Mouse (Mus musculus): ENCODE data around the gene Ulk2. TPM values are rescaled to one million over a fixed set of nuclear protein-coding genes. Genes with fewer than 3 reads are reported as not detected.
"Not testable (repeated sequence)": the region's sequence is repeated elsewhere in the genome, so short reads cannot be mapped to it uniquely, and the experiment has no call there.

The Ulk2 gene
- polyA plus RNA-seq, 1 experiment from 2014 or later: 19.2 TPM

GRCm38 (mm10) chr11:61854211-61854987 is 474 bp downstream of the Ulk2 start:
- Histone ChIP-seq H3K27ac (ENCODE audit: low read length) (peak overlapping the region; percentile 80), H3K9me3 (ENCODE audit: control insufficient read depth, low read depth, low read length) (no peaks in the 10 kb centered on the region), H3K27me3 (ENCODE audit: control insufficient read depth, insufficient read depth, low read length) (no peaks in the 10 kb centered on the region), H3K36me3 (ENCODE audit: control insufficient read depth, insufficient read depth, low read length) (no peaks in the 10 kb centered on the region; the same call in 1 of the 2 replicates), H3K4me1 (ENCODE audit: control insufficient read depth, insufficient read depth, low read length) (peaks cover 5% of the 10 kb centered on the region; the same call in 1 of the 2 replicates), H3K4me3 (ENCODE audit: low read depth, low read length) (peak overlapping the region; percentile 94), H3K9ac (replicated peaks; ENCODE audit: low read depth, low read length) (peak overlapping the region; percentile 94), H3K4me2 (replicated peaks; ENCODE audit: low read depth, low read length) (peak overlapping the region; percentile 52)
- ATAC-seq (ENCODE audit: insufficient number of reproducible peaks, insufficient read depth, low FRiP score, low read depth): peak; percentile 76
- WGBS: under 1% methylated on average over 78 of the region's 87 CpGs

- H3K9ac ChIP-seq (replicated peaks; ENCODE audit: low read depth, low read length): peak overlapping the region; percentile 94; the same call in 1 of the 2 replicates
- H3K27me3 ChIP-seq (ENCODE audit: control insufficient read depth, insufficient read depth, low read length): no peaks in the 10 kb centered on the region
- H3K4me2 ChIP-seq (replicated peaks; ENCODE audit: low read depth, low read length): peak overlapping the region; percentile 52
- no peaks in the 10 kb centered on the region for H3K9me3 ChIP-seq (ENCODE audit: control insufficient read depth, low read depth, low read length)
- no peak overlapping the region for H3K27ac ChIP-seq (ENCODE audit: low read length)
- WGBS: 16% methylated on average over 5 of the region's 5 CpGs
- H3K36me3 ChIP-seq (ENCODE audit: control insufficient read depth, insufficient read depth, low read length): no peaks in the 10 kb centered on the region; the same call in 1 of the 2 replicates
- ATAC-seq (ENCODE audit: insufficient number of reproducible peaks, insufficient read depth, low FRiP score, low read depth): no peak
- peaks cover 5% of the 10 kb centered on the region; the same call in 1 of the 2 replicates for H3K4me1 ChIP-seq (ENCODE audit: control insufficient read depth, insufficient read depth, low read length)
- H3K4me3 ChIP-seq (ENCODE audit: low read depth, low read length): peak overlapping the region; percentile 94
These were observed 1.2 kb downstream of the Ulk2 start for GRCm38 (mm10) chr11:61853659-61854058.

DNA sequence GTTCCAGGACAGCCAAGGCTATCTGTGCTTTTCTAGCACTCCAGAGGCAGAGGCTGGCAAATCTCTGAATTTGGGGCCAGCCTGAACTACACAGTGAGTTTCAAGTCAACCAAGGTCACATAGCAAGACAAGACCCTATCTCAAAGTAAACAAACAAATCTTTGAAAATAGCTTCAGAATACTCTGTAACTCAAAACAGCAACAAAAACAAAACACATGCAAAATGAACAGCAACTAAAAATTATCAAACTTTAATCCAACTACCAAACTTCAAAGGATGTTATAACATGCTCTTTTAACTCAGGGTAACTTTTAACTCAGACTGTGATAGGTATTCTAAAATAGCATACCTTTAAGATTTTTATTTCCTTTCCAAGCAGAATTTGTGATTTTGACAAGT is 2.0 kb downstream of the Ulk2 start:
- H3K4me2 ChIP-seq (replicated peaks; ENCODE audit: low read depth, low read length): no peak overlapping the region
- no peak overlapping the region for H3K9ac ChIP-seq (replicated peaks; ENCODE audit: low read depth, low read length)
- no peak for ATAC-seq (ENCODE audit: insufficient number of reproducible peaks, insufficient read depth, low FRiP score, low read depth)

DNA sequence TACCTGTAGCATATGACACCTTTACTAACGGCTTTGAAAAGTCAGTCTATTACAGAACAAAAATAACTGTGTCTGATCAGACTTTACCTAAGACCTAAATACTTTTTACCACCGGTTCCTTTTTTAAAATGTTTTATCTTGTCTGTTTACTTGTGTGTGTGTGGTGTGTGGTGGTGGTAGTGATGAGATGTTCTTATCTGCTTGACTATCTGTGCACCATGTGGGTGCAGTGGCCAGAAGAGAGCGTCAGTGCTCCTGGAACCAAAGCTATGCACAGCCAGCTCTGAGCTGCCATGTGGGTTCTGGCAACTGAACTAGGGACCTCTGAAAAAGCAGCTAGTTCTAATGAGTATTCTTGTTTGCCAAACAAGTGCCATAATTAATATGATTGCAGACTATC is 3.7 kb downstream of the Ulk2 start:
- ATAC-seq (ENCODE audit: insufficient number of reproducible peaks, insufficient read depth, low FRiP score, low read depth): no peak
- WGBS: 90% methylated on average over 3 of the region's 3 CpGs
- no peak overlapping the region for H3K4me2 ChIP-seq (replicated peaks; ENCODE audit: low read depth, low read length)
- H3K4me1 ChIP-seq (ENCODE audit: control insufficient read depth, insufficient read depth, low read length): peaks cover 5% of the 10 kb centered on the region; the same call in 1 of the 2 replicates
- H3K27me3 ChIP-seq (ENCODE audit: control insufficient read depth, insufficient read depth, low read length): no peaks in the 10 kb centered on the region
- no peak overlapping the region for H3K4me3 ChIP-seq (ENCODE audit: low read depth, low read length)
- no peak overlapping the region for H3K27ac ChIP-seq (ENCODE audit: low read length)
- no peaks in the 10 kb centered on the region for H3K9me3 ChIP-seq (ENCODE audit: control insufficient read depth, low read depth, low read length)
- no peak overlapping the region for H3K9ac ChIP-seq (replicated peaks; ENCODE audit: low read depth, low read length)
- no peaks in the 10 kb centered on the region; the same call in 1 of the 2 replicates for H3K36me3 ChIP-seq (ENCODE audit: control insufficient read depth, insufficient read depth, low read length)

More for the DNA sequence above, 2.0 kb downstream of the Ulk2 start:
- Histone ChIP-seq H3K4me1 (ENCODE audit: control insufficient read depth, insufficient read depth, low read length) (peaks cover 5% of the 10 kb centered on the region; the same call in 1 of the 2 replicates), H3K4me3 (ENCODE audit: low read depth, low read length) (no peak overlapping the region), H3K36me3 (ENCODE audit: control insufficient read depth, insufficient read depth, low read length) (no peaks in the 10 kb centered on the region; the same call in 1 of the 2 replicates), H3K9me3 (ENCODE audit: control insufficient read depth, low read depth, low read length) (no peaks in the 10 kb centered on the region), H3K27ac (ENCODE audit: low read length) (no peak overlapping the region), H3K27me3 (ENCODE audit: control insufficient read depth, insufficient read depth, low read length) (no peaks in the 10 kb centered on the region)

- peaks cover 14% of the 10 kb centered on the region for H3K36me3 ChIP-seq (ENCODE audit: control insufficient read depth, insufficient read depth, low read length)
- not testable (repeated sequence) for ATAC-seq (ENCODE audit: insufficient number of reproducible peaks, insufficient read depth, low FRiP score, low read depth); H3K9me3 ChIP-seq (ENCODE audit: control insufficient read depth, low read depth, low read length); H3K4me3 ChIP-seq (ENCODE audit: low read depth, low read length); H3K27me3 ChIP-seq (ENCODE audit: control insufficient read depth, insufficient read depth, low read length); H3K4me2 ChIP-seq (replicated peaks; ENCODE audit: low read depth, low read length); H3K9ac ChIP-seq (replicated peaks; ENCODE audit: low read depth, low read length); H3K27ac ChIP-seq (ENCODE audit: low read length); H3K4me1 ChIP-seq (ENCODE audit: control insufficient read depth, insufficient read depth, low read length)
- WGBS: 63% methylated on average over 3 of the region's 3 CpGs
These were observed 14.2 kb downstream of the Ulk2 start for GRCm38 (mm10) chr11:61840663-61841062.

DNA sequence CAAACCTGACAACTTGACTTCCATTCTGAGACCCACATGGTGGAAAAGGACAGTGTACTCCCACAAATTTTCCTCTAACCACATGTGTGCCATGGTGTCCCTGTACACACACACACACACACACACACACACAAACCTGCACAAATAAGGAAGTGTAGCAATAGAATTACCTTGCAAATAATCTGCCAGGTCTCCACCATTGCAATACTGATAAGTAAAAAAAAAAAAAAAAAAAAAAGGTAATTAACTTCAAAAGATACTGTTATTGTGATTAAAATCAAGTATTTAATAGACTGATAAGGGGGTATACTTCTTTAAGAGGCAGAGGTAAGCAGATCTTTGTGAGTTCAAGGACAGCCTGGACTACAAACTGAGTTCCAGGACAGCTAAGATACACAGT is 14.9 kb downstream of the Ulk2 start:
- H3K9ac ChIP-seq (replicated peaks; ENCODE audit: low read depth, low read length): no peak overlapping the region

GRCm38 (mm10) chr11:61839182-61839581 is 15.7 kb downstream of the Ulk2 start:
- Histone ChIP-seq H3K4me2 (replicated peaks; ENCODE audit: low read depth, low read length) (no peak overlapping the region), H3K4me3 (ENCODE audit: low read depth, low read length) (no peak overlapping the region), H3K27me3 (ENCODE audit: control insufficient read depth, insufficient read depth, low read length) (no peaks in the 10 kb centered on the region), H3K9ac (replicated peaks; ENCODE audit: low read depth, low read length) (no peak overlapping the region), H3K36me3 (ENCODE audit: control insufficient read depth, insufficient read depth, low read length) (peaks cover 8% of the 10 kb centered on the region; the same call in 1 of the 2 replicates), H3K27ac (ENCODE audit: low read length) (no peak overlapping the region), H3K9me3 (ENCODE audit: control insufficient read depth, low read depth, low read length) (no peaks in the 10 kb centered on the region), H3K4me1 (ENCODE audit: control insufficient read depth, insufficient read depth, low read length) (no peaks in the 10 kb centered on the region)
- 90% methylated on average over 1 of the region's 1 CpGs for WGBS
- ATAC-seq (ENCODE audit: insufficient number of reproducible peaks, insufficient read depth, low FRiP score, low read depth): no peak

More for the DNA sequence above, 14.9 kb downstream of the Ulk2 start:
- Histone ChIP-seq H3K9me3 (ENCODE audit: control insufficient read depth, low read depth, low read length) (no peaks in the 10 kb centered on the region), H3K4me1 (ENCODE audit: control insufficient read depth, insufficient read depth, low read length) (no peaks in the 10 kb centered on the region), H3K4me3 (ENCODE audit: low read depth, low read length) (no peak overlapping the region), H3K27ac (ENCODE audit: low read length) (no peak overlapping the region), H3K36me3 (ENCODE audit: control insufficient read depth, insufficient read depth, low read length) (peaks cover 12% of the 10 kb centered on the region), H3K4me2 (replicated peaks; ENCODE audit: low read depth, low read length) (no peak overlapping the region), H3K27me3 (ENCODE audit: control insufficient read depth, insufficient read depth, low read length) (no peaks in the 10 kb centered on the region)
- no peak for ATAC-seq (ENCODE audit: insufficient number of reproducible peaks, insufficient read depth, low FRiP score, low read depth)

DNA sequence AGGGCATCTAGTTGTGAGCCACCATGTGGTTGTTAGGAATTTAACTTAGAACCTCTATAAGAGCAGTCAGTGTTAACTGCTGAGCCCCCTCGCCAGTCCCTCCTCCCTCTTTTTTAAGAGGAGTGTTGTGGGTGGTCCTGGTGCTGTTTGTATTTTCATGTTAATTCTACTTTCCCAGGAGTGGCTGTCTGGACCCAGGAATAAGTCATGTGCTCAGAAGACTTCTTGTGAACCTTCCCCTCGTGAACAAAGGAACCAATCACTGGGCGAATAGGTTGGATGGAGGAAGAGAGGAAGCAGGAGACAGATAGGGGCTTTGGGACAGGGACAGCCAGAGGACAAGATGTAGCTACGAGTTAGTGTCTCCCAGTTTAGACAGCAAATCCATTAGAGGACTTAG is 45.1 kb downstream of the Ulk2 start:
- H3K27ac ChIP-seq (ENCODE audit: low read length): no peak overlapping the region
- no peak overlapping the region for H3K4me3 ChIP-seq (ENCODE audit: low read depth, low read length)
- peaks cover 12% of the 10 kb centered on the region; the same call in 1 of the 2 replicates for H3K36me3 ChIP-seq (ENCODE audit: control insufficient read depth, insufficient read depth, low read length)
- no peak for ATAC-seq (ENCODE audit: insufficient number of reproducible peaks, insufficient read depth, low FRiP score, low read depth)
- no peaks in the 10 kb centered on the region for H3K27me3 ChIP-seq (ENCODE audit: control insufficient read depth, insufficient read depth, low read length)
- H3K4me2 ChIP-seq (replicated peaks; ENCODE audit: low read depth, low read length): no peak overlapping the region
- no peaks in the 10 kb centered on the region for H3K4me1 ChIP-seq (ENCODE audit: control insufficient read depth, insufficient read depth, low read length)
- 49% methylated on average over 4 of the region's 4 CpGs for WGBS
- H3K9me3 ChIP-seq (ENCODE audit: control insufficient read depth, low read depth, low read length): no peaks in the 10 kb centered on the region
- H3K9ac ChIP-seq (replicated peaks; ENCODE audit: low read depth, low read length): no peak overlapping the region
